Mouse (Mus musculus): ENCODE results near the gene Rtn4rl1. TPM values are rescaled to one million over a fixed set of nuclear protein-coding genes. Genes with fewer than 3 reads are reported as not detected.
A peak's percentile ranks its signal among the peaks of the same experiment; 100 is the strongest.

Rtn4rl1 gene
- polyA plus RNA-seq (2015; fragmentation: Nextera tagmentation; extraction: Ambion mirVana) = 2.1 and 2.9 TPM in 2 replicates

- Histone ChIP-seq H3K27me3 (ENCODE audit: control insufficient read depth, insufficient read depth, low read length) (peaks cover 7% of the 10 kb centered on the region; the same call in 1 of the 2 replicates), H3K9ac (ENCODE audit: low read length) (peak within 1 kb of the TSS; percentile 60), H3K36me3 (ENCODE audit: control insufficient read depth, insufficient read depth, low read length) (no peaks in the 10 kb centered on the region), H3K9me3 (ENCODE audit: control insufficient read depth, low read length) (no peaks in the 10 kb centered on the region), H3K27ac (replicated peaks) (peak within 1 kb of the TSS; percentile 77), H3K4me2 (replicated peaks; ENCODE audit: low read depth) (peak within 1 kb of the TSS; percentile 90), H3K4me3 (ENCODE audit: low read depth, low read length) (peak within 1 kb of the TSS; percentile 55), H3K4me1 (replicated peaks; ENCODE audit: control insufficient read depth, insufficient read depth) (peaks cover 10% of the 10 kb centered on the region; the same call in 1 of the 2 replicates)
- DNase-seq (ENCODE audit: low spot score) = peak; percentile 59
- under 1% methylated on average over 66 of the region's 84 CpGs for WGBS
- TF ChIP-seq EP300 (optimal IDR thresholded peaks at IDR 0.05) = no peak
- no peak; the same call in 1 of the 2 replicates for TF ChIP-seq CTCF (IDR thresholded peaks at IDR 0.05; ENCODE audit: low read depth)
- no peak for ATAC-seq (ENCODE audit: low FRiP score, low TSS enrichment)
Observed at GRCm38 (mm10) chr11:75193256-75194071, at the start of gene Rtn4rl1. Gene Rtn4rl1, plus strand, starts transcription at chr11:75193783.

GRCm38 (mm10) chr11:75145841-75146240, 47.7 kb upstream of the Rtn4rl1 start:
- H3K9ac ChIP-seq (ENCODE audit: low read length) = no peak overlapping the region
- ATAC-seq (ENCODE audit: low FRiP score, low TSS enrichment) (no peak), DNase-seq (ENCODE audit: low spot score) (no peak)
- H3K27ac ChIP-seq (replicated peaks) = no peak overlapping the region
- no peak for TF ChIP-seq CTCF (IDR thresholded peaks at IDR 0.05; ENCODE audit: low read depth)
- no peak for TF ChIP-seq EP300 (optimal IDR thresholded peaks at IDR 0.05)
- 69% methylated on average over 2 of the region's 2 CpGs for WGBS
- no peaks in the 10 kb centered on the region for H3K9me3 ChIP-seq (ENCODE audit: control insufficient read depth, low read length)
- no peak overlapping the region for H3K4me2 ChIP-seq (replicated peaks; ENCODE audit: low read depth)
- no peak overlapping the region for H3K4me3 ChIP-seq (ENCODE audit: low read depth, low read length)
- no peaks in the 10 kb centered on the region for H3K27me3 ChIP-seq (ENCODE audit: control insufficient read depth, insufficient read depth, low read length)
- H3K36me3 ChIP-seq (ENCODE audit: control insufficient read depth, insufficient read depth, low read length) = no peaks in the 10 kb centered on the region
- peaks cover 14% of the 10 kb centered on the region for H3K4me1 ChIP-seq (replicated peaks; ENCODE audit: control insufficient read depth, insufficient read depth)

GRCm38 (mm10) chr11:75147106-75147845, 46.3 kb upstream of the Rtn4rl1 start:
- H3K4me1 ChIP-seq (replicated peaks; ENCODE audit: control insufficient read depth, insufficient read depth) = peaks cover 10% of the 10 kb centered on the region
- H3K27me3 ChIP-seq (ENCODE audit: control insufficient read depth, insufficient read depth, low read length) = no peaks in the 10 kb centered on the region
- no peaks in the 10 kb centered on the region for H3K36me3 ChIP-seq (ENCODE audit: control insufficient read depth, insufficient read depth, low read length)
- H3K27ac ChIP-seq (replicated peaks) = peak overlapping the region; percentile 88
- H3K4me2 ChIP-seq (replicated peaks; ENCODE audit: low read depth) = 0 out of 2 replicates have a peak overlapping the region, but pooled peaks have one; percentile 11
- DNase-seq (ENCODE audit: low spot score) (peak; percentile 63), ATAC-seq (ENCODE audit: low FRiP score, low TSS enrichment) (peak; percentile 49)
- no peaks in the 10 kb centered on the region for H3K9me3 ChIP-seq (ENCODE audit: control insufficient read depth, low read length)
- WGBS = 14% methylated on average over 11 of the region's 11 CpGs
- H3K4me3 ChIP-seq (ENCODE audit: low read depth, low read length) = no peak overlapping the region
- H3K9ac ChIP-seq (ENCODE audit: low read length) = 0 out of 2 replicates have a peak overlapping the region, but pooled peaks have one; percentile 3
- TF ChIP-seq CTCF (IDR thresholded peaks at IDR 0.05; ENCODE audit: low read depth) (no peak), EP300 (optimal IDR thresholded peaks at IDR 0.05) (no peak)

- peak overlapping the region; percentile 88 for H3K27ac ChIP-seq (replicated peaks)
- peak; percentile 31 for TF ChIP-seq CTCF (IDR thresholded peaks at IDR 0.05; ENCODE audit: low read depth)
- no peak for TF ChIP-seq EP300 (optimal IDR thresholded peaks at IDR 0.05)
- H3K4me2 ChIP-seq (replicated peaks; ENCODE audit: low read depth) = no peak overlapping the region
- DNase-seq (ENCODE audit: low spot score) (peak; percentile 77), ATAC-seq (ENCODE audit: low FRiP score, low TSS enrichment) (peak; percentile 89)
- no peaks in the 10 kb centered on the region for H3K36me3 ChIP-seq (ENCODE audit: control insufficient read depth, insufficient read depth, low read length)
- H3K27me3 ChIP-seq (ENCODE audit: control insufficient read depth, insufficient read depth, low read length) = no peaks in the 10 kb centered on the region
- 17% methylated on average over 3 of the region's 3 CpGs for WGBS
- H3K9ac ChIP-seq (ENCODE audit: low read length) = peak overlapping the region; percentile 38; the same call in 1 of the 2 replicates
- no peak overlapping the region for H3K4me3 ChIP-seq (ENCODE audit: low read depth, low read length)
- peaks cover 10% of the 10 kb centered on the region for H3K4me1 ChIP-seq (replicated peaks; ENCODE audit: control insufficient read depth, insufficient read depth)
- no peaks in the 10 kb centered on the region for H3K9me3 ChIP-seq (ENCODE audit: control insufficient read depth, low read length)
Observed at GRCm38 (mm10) chr11:75147846-75148168, 45.8 kb upstream of the Rtn4rl1 start.

- 78% methylated on average over 10 of the region's 11 CpGs for WGBS
- no peaks in the 10 kb centered on the region for H3K36me3 ChIP-seq (ENCODE audit: control insufficient read depth, insufficient read depth, low read length)
- H3K27ac ChIP-seq (replicated peaks) = peak overlapping the region; percentile 88
- H3K4me1 ChIP-seq (replicated peaks; ENCODE audit: control insufficient read depth, insufficient read depth) = peaks cover 10% of the 10 kb centered on the region
- no peaks in the 10 kb centered on the region for H3K27me3 ChIP-seq (ENCODE audit: control insufficient read depth, insufficient read depth, low read length)
- ATAC-seq (ENCODE audit: low FRiP score, low TSS enrichment) (peak; percentile 35), DNase-seq (ENCODE audit: low spot score) (no peak)
- no peaks in the 10 kb centered on the region for H3K9me3 ChIP-seq (ENCODE audit: control insufficient read depth, low read length)
- no peak overlapping the region for H3K4me3 ChIP-seq (ENCODE audit: low read depth, low read length)
- peak overlapping the region; percentile 38; the same call in 1 of the 2 replicates for H3K9ac ChIP-seq (ENCODE audit: low read length)
- no peak overlapping the region for H3K4me2 ChIP-seq (replicated peaks; ENCODE audit: low read depth)
- TF ChIP-seq EP300 (optimal IDR thresholded peaks at IDR 0.05) = no peak
- TF ChIP-seq CTCF (IDR thresholded peaks at IDR 0.05; ENCODE audit: low read depth) = no peak
Observed at GRCm38 (mm10) chr11:75148332-75149035, 45.1 kb upstream of the Rtn4rl1 start.

Data from stomach, postnatal 0 days (tissue).